10 mouse cellular contexts compared by ENCODE assay signal in genomic region chr2:132107611-132108010, GRCm38 (mm10). TPM values are rescaled to one million over a fixed set of nuclear protein-coding genes. Genes with fewer than 3 reads are reported as not detected.
A peak's percentile ranks its signal among the peaks of the same experiment; 100 is the strongest.
DNase-seq lines count a peak whose midpoint lies in the region; ATAC-seq lines count a peak whose summit lies in the region.
"Had no signal": no experiment of that assay in that cellular context is flagged by ENCODE, and none has a peak within 500 bp of the region (broad histone marks: within the 10 kb centered on the region; RNA-seq: fewer than 3 reads in every experiment).

No protein-coding gene starts in this region.

- no peak overlapping the region for H3K9ac ChIP-seq in forebrain, embryonic 13.5 days
- H3K9ac ChIP-seq: embryonic facial prominence, embryonic 12.5 days; neural tube, embryonic 12.5 days had no signal

- intact Hi-C loops in heart, postnatal 25 days (cut with DNase I) = no loop called here
- intact Hi-C loops in left cerebral cortex, postnatal 10 days (cut with DNase I) = no loop called here

- no peaks in the 10 kb centered on the region for H3K36me3 ChIP-seq in forebrain, embryonic 13.5 days (ENCODE audit: poor library complexity, severe bottlenecking)
- H3K36me3 ChIP-seq: embryonic facial prominence, embryonic 12.5 days had no signal

- no peak for ATAC-seq in forebrain, embryonic 13.5 days

- H3K4me2 ChIP-seq in forebrain, embryonic 13.5 days = no peak overlapping the region
- H3K4me2 ChIP-seq: embryonic facial prominence, embryonic 12.5 days; neural tube, embryonic 12.5 days had no signal

- peaks cover 17% of the 10 kb centered on the region; the same call in 1 of the 2 replicates for H3K4me1 ChIP-seq in forebrain, embryonic 13.5 days

- no peak overlapping the region for H3K4me3 ChIP-seq in forebrain, embryonic 13.5 days
- H3K4me3 ChIP-seq: embryonic facial prominence, embryonic 12.5 days; neural tube, embryonic 12.5 days had no signal

- no peaks in the 10 kb centered on the region for H3K27me3 ChIP-seq in forebrain, embryonic 13.5 days
- H3K27me3 ChIP-seq: embryonic facial prominence, embryonic 12.5 days; neural tube, embryonic 12.5 days had no signal

- H3K27ac ChIP-seq in forebrain, embryonic 13.5 days = no peak overlapping the region
- H3K27ac ChIP-seq: embryonic facial prominence, embryonic 12.5 days; neural tube, embryonic 12.5 days had no signal

- H3K9me3 ChIP-seq in forebrain, embryonic 13.5 days (replicated peaks) = no peaks in the 10 kb centered on the region
- H3K9me3 ChIP-seq: embryonic facial prominence, embryonic 12.5 days; neural tube, embryonic 12.5 days had no signal

- peak; percentile 75 to 86 for DNase-seq in heart, adult 18-20 months
- DNase-seq in heart, postnatal 25 days (ENCODE audit: low spot score) = no peak
- peak; percentile 67 to 72 for DNase-seq in adrenal gland, postnatal 36 days
- peak; percentile 72 for DNase-seq in heart, adult 9 months (ENCODE audit: low spot score in 2 of 2)
- peak; percentile 45 to 70 for DNase-seq in left cerebral cortex, postnatal 10 days (ENCODE audit: extremely low spot score in 1 of 2, low spot score in 2 of 2)
- DNase-seq in MN1 (ENCODE audit: low spot score) = no peak
- DNase-seq in ovary, postnatal 10 days (ENCODE audit: low spot score) = no peak

- 68% methylated on average over 9 of the region's 9 CpGs for WGBS in forebrain, embryonic 13.5 days

RNA-seq across cellular contexts. Expression of gene Slc23a2, which starts 37.3 kb away (rescaled TPM):
- total RNA-seq in heart, adult 18-20 months (2021) = 10 to 100 TPM; 12.4 to 14.9 TPM
- 10 to 100 TPM; 13.5 to 14.5 TPM for total RNA-seq in heart, postnatal 25 days (2021)
- total RNA-seq in adrenal gland, postnatal 36 days (2021) = 100 to 1,000 TPM in 1 of 2 experiments, 10 to 100 TPM in 1; 85.9 to 282 TPM
- 10 to 100 TPM; 99.1 to 99.3 TPM for total RNA-seq in left cerebral cortex, postnatal 10 days (2021)
- polyA plus RNA-seq in forebrain, embryonic 13.5 days (2015; fragmentation: Nextera tagmentation; extraction: Ambion mirVana) = 16.6 and 19.1 TPM in 2 replicates

Comparison
In these comparisons a context has a peak if more than half of its experiments do, and no peak if none do; other contexts are left out.
1. DNase-seq: peak in heart, adult 18-20 months (2 of 2), adrenal gland, postnatal 36 days (2 of 2), heart, adult 9 months (2 of 2) and left cerebral cortex, postnatal 10 days (2 of 2); none in heart, postnatal 25 days (single experiment), MN1 (single experiment) and ovary, postnatal 10 days (single experiment).
2. RNA of gene Slc23a2, which starts 37.3 kb away (total RNA-seq): 85.9 to 282 TPM in adrenal gland, postnatal 36 days and 99.1 to 99.3 TPM in left cerebral cortex, postnatal 10 days; 12.4 to 14.9 TPM in heart, adult 18-20 months and 13.5 to 14.5 TPM in heart, postnatal 25 days; every median in the first group is over 4 times any median in the second.